Comparison of ENCODE assay signal across 17 mouse cellular contexts in the genomic region with DNA sequence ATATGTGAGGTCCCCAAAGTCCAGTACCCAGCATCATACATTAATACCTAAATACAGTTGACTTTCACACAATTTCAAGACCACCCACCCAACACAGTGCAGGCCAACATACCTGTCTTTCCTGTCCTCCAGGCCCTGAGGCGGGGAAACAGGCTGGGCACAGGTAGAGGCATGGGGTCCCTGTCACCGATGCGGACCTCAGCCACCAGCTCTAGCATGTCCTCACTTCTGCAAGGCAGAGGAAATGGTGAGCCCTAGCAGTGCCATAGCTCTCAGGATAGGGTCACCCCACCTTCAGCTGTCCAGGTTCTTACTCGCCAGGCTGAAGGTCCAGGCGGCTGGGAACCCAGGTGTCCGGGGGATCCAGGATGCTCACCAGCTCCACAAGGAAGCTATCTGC. TPM values are rescaled to one million over a fixed set of nuclear protein-coding genes. Genes with fewer than 3 reads are reported as not detected.
DNase-seq lines count a peak whose midpoint lies in the region; ATAC-seq lines count a peak whose summit lies in the region.
"Had no signal": no experiment of that assay in that cellular context is flagged by ENCODE, and none has a peak within 500 bp of the region (broad histone marks: within the 10 kb centered on the region; RNA-seq: fewer than 3 reads in every experiment).

No protein-coding gene starts in this region.

- H3K4me3 ChIP-seq in forebrain, embryonic 10.5 days, result peak overlapping the region; percentile 14; the same call in 1 of the 2 replicates
- H3K4me3 ChIP-seq in forebrain, embryonic 12.5 days (replicated peaks), result no peak overlapping the region
- peak overlapping the region; percentile 16; the same call in 1 of the 2 replicates for H3K4me3 ChIP-seq in embryonic facial prominence, embryonic 10.5 days
- H3K4me3 ChIP-seq in limb, embryonic 10.5 days, result peak overlapping the region; percentile 0; the same call in 1 of the 2 replicates
- H3K4me3 ChIP-seq: embryonic facial prominence, embryonic 12.5 days; forebrain, embryonic 15.5 days had no signal

- no peak for ATAC-seq in forebrain, embryonic 12.5 days (ENCODE audit: low FRiP score)
- ATAC-seq: forebrain, embryonic 15.5 days; forebrain, postnatal 0 days had no signal

- H3K27me3 ChIP-seq in forebrain, embryonic 10.5 days (ENCODE audit: poor library complexity, severe bottlenecking), result no peaks in the 10 kb centered on the region
- H3K27me3 ChIP-seq in forebrain, embryonic 12.5 days, result no peaks in the 10 kb centered on the region
- H3K27me3 ChIP-seq in embryonic facial prominence, embryonic 10.5 days (replicated peaks; ENCODE audit: low read depth, poor library complexity, severe bottlenecking), result no peaks in the 10 kb centered on the region
- no peaks in the 10 kb centered on the region for H3K27me3 ChIP-seq in limb, embryonic 10.5 days (ENCODE audit: low read depth, poor library complexity, severe bottlenecking)
- H3K27me3 ChIP-seq: embryonic facial prominence, embryonic 12.5 days; forebrain, embryonic 15.5 days had no signal

- DNase-seq in forebrain, embryonic 10.5 days (ENCODE audit: extremely low spot score, low spot score), result no peak
- DNase-seq in heart, adult 11 months, result peak; percentile 93
- no peak for DNase-seq in heart, postnatal 14 days
- DNase-seq in embryonic facial prominence, embryonic 10.5 days (ENCODE audit: low spot score), result no peak
- no peak for DNase-seq in limb, embryonic 10.5 days (ENCODE audit: low spot score)
- no peak for DNase-seq in right cerebral cortex, postnatal 4 days
- DNase-seq: adrenal gland, adult 2 months; adrenal gland, postnatal 10 days; adrenal gland, postnatal 25 days; cerebellum, adult 11 months; cerebellum, adult 8-10 months; cerebellum, postnatal 36 days; embryo, embryonic 11 days; forebrain, postnatal 0 days had no signal

- H3K36me3 ChIP-seq in forebrain, embryonic 10.5 days (replicated peaks), result peaks cover 70% of the 10 kb centered on the region
- peaks cover 67% of the 10 kb centered on the region for H3K36me3 ChIP-seq in forebrain, embryonic 12.5 days (replicated peaks)
- peaks cover 74% of the 10 kb centered on the region for H3K36me3 ChIP-seq in embryonic facial prominence, embryonic 10.5 days (replicated peaks)
- H3K36me3 ChIP-seq in limb, embryonic 10.5 days, result peaks cover 71% of the 10 kb centered on the region

- no peak overlapping the region for H3K9ac ChIP-seq in forebrain, embryonic 12.5 days
- H3K9ac ChIP-seq: embryonic facial prominence, embryonic 12.5 days; forebrain, embryonic 15.5 days; forebrain, postnatal 0 days had no signal

- H3K4me1 ChIP-seq in forebrain, embryonic 10.5 days, result peaks cover 22% of the 10 kb centered on the region
- peaks cover 19% of the 10 kb centered on the region for H3K4me1 ChIP-seq in forebrain, embryonic 12.5 days
- H3K4me1 ChIP-seq in embryonic facial prominence, embryonic 10.5 days, result peaks cover 19% of the 10 kb centered on the region
- peaks cover 21% of the 10 kb centered on the region for H3K4me1 ChIP-seq in limb, embryonic 10.5 days

- no peaks in the 10 kb centered on the region for H3K9me3 ChIP-seq in forebrain, embryonic 10.5 days
- H3K9me3 ChIP-seq in forebrain, embryonic 12.5 days, result no peaks in the 10 kb centered on the region
- no peaks in the 10 kb centered on the region for H3K9me3 ChIP-seq in embryonic facial prominence, embryonic 10.5 days
- no peaks in the 10 kb centered on the region for H3K9me3 ChIP-seq in limb, embryonic 10.5 days (replicated peaks)
- H3K9me3 ChIP-seq: embryonic facial prominence, embryonic 12.5 days; forebrain, embryonic 15.5 days had no signal

- WGBS in forebrain, embryonic 10.5 days, result 96% methylated on average over 6 of the region's 6 CpGs
- WGBS in forebrain, embryonic 12.5 days, result 95% methylated on average over 6 of the region's 6 CpGs
- WGBS in embryonic facial prominence, embryonic 10.5 days, result 97% methylated on average over 6 of the region's 6 CpGs
- 97% methylated on average over 6 of the region's 6 CpGs for WGBS in limb, embryonic 10.5 days

- intact Hi-C loops in heart, postnatal 14 days (cut with DNase I), result no loop called here

- no peak overlapping the region for H3K27ac ChIP-seq in forebrain, embryonic 10.5 days
- H3K27ac ChIP-seq in forebrain, embryonic 12.5 days, result no peak overlapping the region
- H3K27ac ChIP-seq in embryonic facial prominence, embryonic 10.5 days (replicated peaks), result no peak overlapping the region
- no peak overlapping the region for H3K27ac ChIP-seq in limb, embryonic 10.5 days
- H3K27ac ChIP-seq: embryonic facial prominence, embryonic 12.5 days; forebrain, embryonic 15.5 days had no signal

- H3K4me2 ChIP-seq in forebrain, embryonic 12.5 days, result no peak overlapping the region
- H3K4me2 ChIP-seq: embryonic facial prominence, embryonic 12.5 days; forebrain, embryonic 15.5 days had no signal

RNA-seq across cellular contexts. Expression of gene Scaf1, which starts 4.2 kb away (rescaled TPM):
- polyA plus RNA-seq in forebrain, embryonic 10.5 days (2016; fragmentation: Nextera tagmentation; extraction: Ambion mirVana), result 39.9 and 41.0 TPM in 2 replicates
- 47.4 and 52.0 TPM in 2 replicates for polyA plus RNA-seq in forebrain, embryonic 12.5 days (2016; fragmentation: Nextera tagmentation; extraction: Ambion mirVana)
- 10 to 100 TPM; 53.8 to 56.1 TPM for total RNA-seq in heart, postnatal 14 days (2021)
- 46.2 and 47.9 TPM in 2 replicates for polyA plus RNA-seq in embryonic facial prominence, embryonic 10.5 days (2016; fragmentation: Nextera tagmentation; extraction: Ambion mirVana)
- 47.8 and 50.6 TPM in 2 replicates for polyA plus RNA-seq in limb, embryonic 10.5 days (2016; fragmentation: Nextera tagmentation; extraction: Ambion mirVana)

RNA-seq across cellular contexts. Expression of gene Rras, which starts 5.8 kb away (rescaled TPM):
- 15.0 and 16.8 TPM in 2 replicates for polyA plus RNA-seq in forebrain, embryonic 10.5 days (2016; fragmentation: Nextera tagmentation; extraction: Ambion mirVana)
- 11.4 and 13.8 TPM in 2 replicates for polyA plus RNA-seq in forebrain, embryonic 12.5 days (2016; fragmentation: Nextera tagmentation; extraction: Ambion mirVana)
- total RNA-seq in heart, postnatal 14 days (2021), result 10 to 100 TPM; 60.7 to 62.8 TPM
- polyA plus RNA-seq in embryonic facial prominence, embryonic 10.5 days (2016; fragmentation: Nextera tagmentation; extraction: Ambion mirVana), result 18.8 and 20.3 TPM in 2 replicates
- 15.6 and 18.3 TPM in 2 replicates for polyA plus RNA-seq in limb, embryonic 10.5 days (2016; fragmentation: Nextera tagmentation; extraction: Ambion mirVana)

RNA-seq across cellular contexts. Expression of gene Bcl2l12, which starts 13.5 kb away (rescaled TPM):
- polyA plus RNA-seq in forebrain, embryonic 10.5 days (2016; fragmentation: Nextera tagmentation; extraction: Ambion mirVana), result 80.7 and 83.9 TPM in 2 replicates
- 57.8 and 66.4 TPM in 2 replicates for polyA plus RNA-seq in forebrain, embryonic 12.5 days (2016; fragmentation: Nextera tagmentation; extraction: Ambion mirVana)
- 10 to 100 TPM; 10.4 to 12.3 TPM for total RNA-seq in heart, postnatal 14 days (2021)
- 87.0 and 90.7 TPM in 2 replicates for polyA plus RNA-seq in embryonic facial prominence, embryonic 10.5 days (2016; fragmentation: Nextera tagmentation; extraction: Ambion mirVana)
- 89.7 and 92.2 TPM in 2 replicates for polyA plus RNA-seq in limb, embryonic 10.5 days (2016; fragmentation: Nextera tagmentation; extraction: Ambion mirVana)

RNA-seq across cellular contexts. Expression of gene Irf3, which starts 14.6 kb away (rescaled TPM):
- 70.5 and 76.0 TPM in 2 replicates for polyA plus RNA-seq in forebrain, embryonic 10.5 days (2016; fragmentation: Nextera tagmentation; extraction: Ambion mirVana)
- 72.4 and 73.0 TPM in 2 replicates for polyA plus RNA-seq in forebrain, embryonic 12.5 days (2016; fragmentation: Nextera tagmentation; extraction: Ambion mirVana)
- 10 to 100 TPM; 36.5 to 40.2 TPM for total RNA-seq in heart, postnatal 14 days (2021)
- polyA plus RNA-seq in embryonic facial prominence, embryonic 10.5 days (2016; fragmentation: Nextera tagmentation; extraction: Ambion mirVana), result 70.3 and 77.5 TPM in 2 replicates
- 74.7 and 75.0 TPM in 2 replicates for polyA plus RNA-seq in limb, embryonic 10.5 days (2016; fragmentation: Nextera tagmentation; extraction: Ambion mirVana)

RNA-seq across cellular contexts. Expression of gene Prmt1, which starts 25.6 kb away (rescaled TPM):
- 909 and 984 TPM in 2 replicates for polyA plus RNA-seq in forebrain, embryonic 10.5 days (2016; fragmentation: Nextera tagmentation; extraction: Ambion mirVana)
- polyA plus RNA-seq in forebrain, embryonic 12.5 days (2016; fragmentation: Nextera tagmentation; extraction: Ambion mirVana), result 585 and 631 TPM in 2 replicates
- 100 to 1,000 TPM; 119 to 128 TPM for total RNA-seq in heart, postnatal 14 days (2021)
- 968 and 991 TPM in 2 replicates for polyA plus RNA-seq in embryonic facial prominence, embryonic 10.5 days (2016; fragmentation: Nextera tagmentation; extraction: Ambion mirVana)
- 979 and 1,027 TPM in 2 replicates for polyA plus RNA-seq in limb, embryonic 10.5 days (2016; fragmentation: Nextera tagmentation; extraction: Ambion mirVana)
